Mouse (Mus musculus) ES-Bruce4 (cell line): ENCODE results near the gene Slc20a1.

ENCODE experiments used
- CTCF ChIP-seq: IDR thresholded peaks from one replicate; pipeline ENCODE4 v1.8.1; 2011; ENCODE audit warnings: low read depth, low read length
- EP300 ChIP-seq: IDR thresholded peaks from 2 replicates; pipeline ENCODE4 v1.6.1; 2011; ENCODE audit warnings: low read depth, low read length; ENCODE audit not compliant: insufficient read depth
- POLR2A ChIP-seq: IDR thresholded peaks from one replicate; pipeline ENCODE4 v1.8.1; 2011; ENCODE audit warnings: low read length; ENCODE audit not compliant: insufficient read depth

GRCm38 (mm10) chr2:129214774-129215173, 16.2 kb downstream of the Slc20a1 start:
- TF ChIP-seq POLR2A: no peak
- TF ChIP-seq CTCF: no peak
- TF ChIP-seq EP300: no peak
